Mouse (Mus musculus): ENCODE results near the gene Rapgef1.

Gene Rapgef1

DNA sequence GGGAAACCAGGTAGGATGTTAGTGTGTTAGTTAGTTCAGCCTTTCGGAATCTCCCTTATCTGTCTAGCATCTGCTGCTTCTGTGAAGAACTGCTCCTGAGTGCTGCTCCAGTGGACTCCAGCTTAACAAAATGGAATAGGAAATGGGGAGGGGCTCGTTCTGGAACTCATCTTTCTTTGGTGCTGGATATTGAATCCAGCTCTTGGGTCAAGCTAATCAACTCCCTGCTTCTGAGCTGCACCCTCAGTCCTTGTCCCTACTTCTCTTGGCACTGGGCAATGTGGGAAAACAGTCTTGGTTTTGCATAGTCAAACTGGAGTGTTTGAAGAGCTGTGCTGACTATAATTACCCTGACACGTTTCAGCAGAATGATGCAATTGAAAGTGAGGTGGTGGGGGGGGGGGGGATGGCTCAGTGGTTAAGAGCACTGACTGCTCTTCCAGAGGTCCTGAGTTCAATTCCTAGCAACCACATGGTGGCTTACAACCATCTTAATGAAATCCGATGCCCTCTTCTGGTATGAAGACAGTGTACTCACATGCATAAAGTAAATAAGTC is 25.6 kb downstream of the Rapgef1 start:
- no peak for DNase-seq (ENCODE audit: low spot score)

DNA sequence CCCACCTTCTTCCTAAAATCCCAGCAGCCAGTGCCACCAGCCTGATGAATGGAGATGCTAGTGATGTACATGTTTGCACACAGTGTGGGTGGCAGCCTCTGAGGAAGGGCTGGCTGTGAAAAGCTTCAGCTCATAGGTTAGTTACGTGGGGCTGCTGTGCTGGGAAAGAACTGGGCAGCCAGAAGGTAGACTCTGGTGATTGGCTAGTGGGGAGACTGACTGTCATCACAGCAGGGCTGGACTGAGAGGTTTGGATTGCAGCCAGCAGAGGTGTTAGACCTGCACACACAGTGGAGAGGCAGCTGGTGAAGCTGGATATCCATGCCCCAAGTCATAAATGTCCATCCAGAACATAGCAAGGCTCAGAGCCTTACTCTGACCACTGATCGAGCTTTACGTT is 27.1 kb downstream of the Rapgef1 start:
- DNase-seq (ENCODE audit: low spot score), result no peak

DNA sequence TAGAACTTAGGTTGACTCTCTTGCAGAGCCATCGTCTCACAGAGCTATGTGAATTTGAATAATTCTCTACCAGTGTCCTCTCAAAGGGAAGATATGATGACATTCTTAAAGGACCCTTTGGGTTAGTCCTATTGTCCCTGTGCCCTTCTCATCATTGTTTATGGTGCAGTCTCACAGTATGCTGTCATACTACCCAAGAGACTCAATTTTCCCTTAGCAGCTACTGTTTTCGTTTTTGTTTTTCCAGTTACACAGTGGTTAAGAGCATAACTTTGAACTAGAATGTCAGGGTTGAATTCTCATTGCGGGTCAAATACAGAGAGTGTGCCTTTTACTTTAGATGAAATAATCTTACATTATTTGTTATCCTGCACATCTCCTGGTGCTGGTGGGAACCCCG is 27.6 kb downstream of the Rapgef1 start:
- DNase-seq (ENCODE audit: low spot score), result no peak

DNA sequence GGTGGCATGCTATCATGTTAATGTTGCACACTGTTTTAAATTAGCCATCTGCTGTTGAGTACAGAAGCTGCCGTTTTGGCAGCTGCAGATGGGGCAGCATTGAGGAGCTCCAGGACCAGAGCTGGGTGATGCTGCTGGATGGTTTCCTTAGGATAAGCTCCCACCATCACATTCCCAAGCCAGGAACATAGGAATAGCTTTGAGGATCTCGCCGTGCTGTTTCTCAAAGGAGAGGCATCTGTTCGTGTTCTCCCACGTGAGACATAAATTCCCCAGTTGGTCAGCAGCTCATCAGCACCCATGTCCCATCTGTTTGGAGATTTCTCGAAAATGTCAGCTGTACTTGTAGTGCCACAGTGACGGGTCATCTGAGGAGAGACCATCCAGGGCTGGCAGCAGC is 28.3 kb downstream of the Rapgef1 start:
- no peak for DNase-seq (ENCODE audit: low spot score)

DNA sequence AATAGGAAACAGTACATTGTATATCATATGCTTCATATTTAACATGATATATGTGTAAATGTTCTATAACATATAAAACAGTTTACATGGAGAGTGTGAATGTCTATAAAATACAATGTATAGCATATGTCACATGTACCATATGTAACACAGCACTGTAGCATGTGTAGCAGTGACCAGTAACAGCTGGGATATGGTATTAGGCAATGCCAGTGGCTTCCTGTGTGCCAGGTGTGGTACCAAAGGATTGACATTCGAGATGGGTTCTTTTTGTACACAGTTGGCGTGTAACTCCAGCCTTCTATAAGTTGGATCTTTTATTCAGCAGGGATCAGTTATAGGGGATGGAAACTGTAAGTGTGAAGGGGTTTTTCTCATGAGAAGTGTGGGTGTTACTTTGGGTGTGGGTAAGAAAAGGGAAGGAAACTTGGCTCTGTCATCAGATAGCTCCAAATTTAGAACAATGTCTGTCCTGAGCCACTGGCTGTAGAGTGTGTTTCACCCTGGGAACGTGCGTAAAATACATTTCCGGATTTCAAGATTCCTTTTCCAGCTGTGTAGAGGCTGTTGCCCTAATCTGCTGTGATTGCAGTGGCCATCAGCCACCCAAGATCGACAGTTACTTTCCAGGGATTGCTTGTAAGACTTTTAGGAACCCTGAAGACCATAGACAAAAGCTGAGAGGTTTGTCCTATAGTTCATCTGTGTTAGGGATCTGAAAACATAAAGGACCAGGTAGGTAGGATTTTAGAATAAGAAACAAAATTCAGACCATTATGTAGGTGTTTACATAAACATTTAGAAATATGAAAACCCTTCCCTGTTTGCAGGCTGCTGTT is 29.7 kb downstream of the Rapgef1 start:
- no peak for DNase-seq (ENCODE audit: low spot score)

DNA sequence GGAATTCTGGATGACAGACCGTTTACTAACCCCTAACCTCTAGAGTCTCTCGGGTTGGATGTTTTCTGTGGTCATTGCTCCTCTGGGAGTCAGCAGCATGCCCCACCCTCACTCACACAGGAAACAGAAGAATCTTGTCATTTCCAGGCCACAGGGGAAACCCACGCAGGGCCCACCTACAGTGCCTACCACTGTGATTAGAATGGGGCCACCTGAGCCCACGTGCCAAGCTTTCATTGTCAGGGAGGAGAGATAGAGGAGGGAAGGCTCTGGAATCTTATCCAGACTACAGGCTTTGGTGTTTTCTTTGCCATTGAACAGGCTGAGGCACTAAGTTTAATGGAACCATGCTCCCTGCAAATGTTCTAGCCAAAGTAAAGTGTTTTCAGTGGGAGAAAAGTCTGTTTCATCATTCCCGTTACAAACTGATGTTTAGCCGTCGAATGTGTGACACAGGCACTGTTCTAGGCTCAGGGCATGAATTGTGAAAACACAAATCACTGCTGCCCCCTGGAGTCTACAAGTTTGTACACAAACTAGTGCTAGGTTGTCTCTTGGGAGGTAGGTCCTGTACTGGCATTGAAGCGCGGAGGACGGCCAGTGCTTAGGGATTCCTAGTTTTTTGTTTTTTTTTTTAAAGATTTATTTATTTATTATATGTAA is 30.4 kb downstream of the Rapgef1 start:
- DNase-seq (ENCODE audit: low spot score), result peak; percentile 43

DNA sequence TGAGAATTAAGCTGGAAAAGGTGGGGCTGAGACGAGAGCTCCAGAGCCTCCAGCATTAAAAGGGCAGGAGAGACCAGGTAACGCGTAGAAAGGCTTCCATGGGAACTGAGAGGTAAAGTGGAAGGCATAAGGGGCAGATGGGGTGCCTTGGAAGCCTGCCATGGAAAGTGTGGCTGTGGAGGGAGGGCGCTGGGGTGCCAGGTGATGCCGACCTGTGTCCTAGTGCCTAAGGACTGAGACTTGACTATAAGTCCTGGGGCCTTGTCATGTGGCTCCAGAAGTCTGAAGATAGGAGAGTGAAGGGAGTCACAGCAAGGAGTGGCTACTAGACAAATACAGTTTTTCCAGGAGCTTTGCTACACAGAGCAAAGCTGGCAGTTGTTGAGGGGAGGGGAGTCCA is 32.4 kb downstream of the Rapgef1 start:
- DNase-seq (ENCODE audit: low spot score), result no peak

DNA sequence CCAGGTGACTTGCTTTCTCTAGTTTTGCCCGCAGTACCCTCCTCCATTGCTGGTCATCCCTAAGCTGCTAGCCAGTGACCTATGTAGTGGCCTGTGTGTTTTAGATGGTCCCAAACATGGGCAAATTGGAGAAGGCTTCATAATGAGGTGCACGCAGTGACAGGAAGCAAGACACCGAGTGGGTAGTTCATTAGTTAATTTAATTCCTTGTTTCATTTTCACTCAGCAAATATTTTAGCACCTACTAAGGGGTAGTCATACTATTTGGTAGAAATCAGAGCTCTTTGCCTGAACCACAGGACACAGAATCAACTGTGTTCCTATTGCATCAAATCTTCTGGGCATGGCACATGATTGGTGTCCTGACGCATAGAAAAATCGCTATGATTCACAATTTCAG is 35.9 kb downstream of the Rapgef1 start:
- DNase-seq (ENCODE audit: low spot score), result no peak

DNA sequence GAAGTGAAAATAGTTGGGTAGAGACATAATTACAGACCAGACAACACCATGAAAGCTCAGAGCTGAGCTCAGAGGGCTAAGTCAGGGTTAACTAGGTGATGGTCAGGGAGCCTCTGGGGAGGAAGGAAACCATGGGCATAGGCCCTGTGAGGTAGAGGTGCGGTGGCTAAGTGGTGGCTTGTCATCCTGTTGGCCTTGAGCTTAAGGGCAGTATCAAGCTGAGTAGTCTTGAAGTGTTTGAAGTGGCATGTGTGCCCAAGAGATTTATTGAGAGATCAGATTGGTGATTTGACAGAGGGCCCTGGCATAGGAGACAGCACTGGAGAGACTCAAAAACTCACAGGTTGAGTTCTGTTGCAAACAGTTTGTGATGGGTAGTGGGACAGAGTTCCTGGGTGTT is 36.6 kb downstream of the Rapgef1 start:
- DNase-seq (ENCODE audit: low spot score), result no peak

DNA sequence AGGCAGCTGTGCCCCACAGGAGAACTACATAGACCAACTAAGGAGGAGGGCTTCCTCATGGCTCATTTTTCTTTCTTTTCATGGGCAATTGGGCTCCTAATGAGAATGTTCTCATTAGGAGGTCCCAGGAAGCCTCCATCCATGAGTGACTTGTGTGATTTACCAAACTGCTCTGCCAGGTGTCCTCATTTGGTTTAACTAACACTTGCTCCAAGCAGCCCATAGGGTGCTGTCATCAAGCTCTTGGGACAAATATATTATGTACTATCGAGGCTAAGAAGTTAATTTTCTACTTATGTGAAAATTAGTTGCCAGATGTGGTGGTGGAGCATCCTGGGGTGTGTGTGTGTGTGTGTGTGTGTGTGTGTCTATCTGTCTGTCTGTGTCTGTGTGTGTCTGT is 37.6 kb downstream of the Rapgef1 start:
- no peak for DNase-seq (ENCODE audit: low spot score)

DNA sequence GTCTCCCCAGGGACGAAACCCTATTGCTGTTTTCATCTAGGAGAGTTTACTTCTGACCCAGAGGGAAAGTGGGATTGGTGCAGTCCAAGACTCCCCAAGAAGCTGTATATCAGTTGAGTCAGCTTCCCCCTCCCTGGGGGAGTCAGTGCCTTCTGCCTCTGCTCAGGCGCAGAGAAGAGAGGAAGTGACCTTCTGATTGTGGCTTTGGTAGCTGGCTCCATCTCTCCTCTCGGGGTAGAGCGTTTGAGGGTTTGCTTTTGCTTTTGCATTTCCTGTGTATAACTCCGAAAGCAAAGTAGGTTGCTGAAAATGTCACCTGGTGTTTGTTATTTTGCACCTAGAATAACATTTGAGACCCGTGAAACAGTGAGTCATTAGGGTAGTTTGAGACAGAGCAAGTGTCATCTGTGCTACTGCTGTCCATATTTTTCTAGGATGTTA is 42.3 kb downstream of the Rapgef1 start:
- DNase-seq (ENCODE audit: low spot score), result no peak

DNA sequence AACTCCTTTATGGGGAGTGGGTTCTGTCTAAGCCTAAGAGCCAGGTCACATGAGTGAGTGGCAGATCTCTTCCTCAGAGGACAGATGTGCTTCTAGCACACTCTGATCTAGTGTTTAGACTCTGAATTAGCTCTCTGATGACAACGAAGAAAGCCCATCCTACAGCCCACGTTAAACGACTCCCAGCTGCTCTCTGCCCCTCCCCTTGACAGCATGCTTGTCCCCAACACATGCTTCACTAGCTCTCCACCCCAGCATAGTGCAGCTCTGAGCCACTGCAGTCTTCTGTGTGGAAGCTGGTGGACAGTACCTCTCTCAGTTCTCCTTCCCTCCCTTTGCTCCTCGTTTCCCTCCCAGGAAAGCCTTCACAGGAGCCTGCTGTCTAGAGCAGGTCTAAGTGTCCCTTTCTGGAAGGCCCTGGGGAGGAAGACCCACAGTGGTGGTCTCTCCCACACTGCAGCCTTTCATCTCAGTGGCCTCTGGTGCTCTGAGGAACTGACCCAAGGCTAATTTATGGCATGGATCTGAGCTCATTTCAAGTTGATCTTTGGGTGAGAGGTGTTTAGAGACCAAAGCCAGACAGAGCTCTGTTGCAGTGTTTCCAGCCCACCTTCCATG is 43.8 kb downstream of the Rapgef1 start:
- no peak for DNase-seq (ENCODE audit: low spot score)

DNA sequence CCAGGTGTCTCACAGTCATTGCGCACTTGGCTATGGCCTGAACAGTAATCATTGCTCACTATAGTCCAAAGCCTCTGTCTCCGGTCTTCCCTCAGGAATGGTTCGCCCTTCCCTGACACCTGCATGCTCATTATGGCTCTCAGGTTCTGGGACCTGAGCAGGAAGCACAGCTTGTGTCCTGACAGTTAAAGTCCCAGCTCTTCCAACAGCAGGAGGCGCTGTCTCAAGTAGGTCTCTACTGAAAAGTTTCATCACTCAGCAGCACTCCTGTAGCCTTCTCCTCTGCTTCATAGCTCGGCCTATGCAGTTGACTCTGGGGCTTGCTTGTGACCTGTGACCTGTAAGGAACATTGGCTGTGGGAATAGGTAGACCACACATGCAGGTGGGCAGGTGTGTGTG is 45.9 kb downstream of the Rapgef1 start:
- DNase-seq (ENCODE audit: low spot score), result no peak

DNA sequence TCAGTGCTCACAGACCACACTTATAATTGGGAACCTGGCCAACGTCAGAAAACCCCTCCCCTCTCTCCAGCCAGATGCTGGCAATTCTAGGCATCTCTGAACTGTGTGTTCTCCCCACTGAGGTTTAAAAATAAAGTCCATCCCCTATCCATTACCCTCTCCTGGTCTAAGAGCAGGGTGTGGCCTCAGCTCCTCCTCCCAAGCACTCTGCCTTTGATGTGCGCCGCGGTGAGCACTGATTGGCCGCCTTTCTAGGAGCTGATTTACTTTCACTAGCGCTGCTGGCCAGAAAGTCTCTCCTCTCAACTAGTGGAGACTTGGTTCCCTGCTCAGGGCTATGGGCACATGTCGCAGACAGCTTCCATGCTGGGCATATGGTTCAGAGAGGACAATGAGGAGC is 47.1 kb downstream of the Rapgef1 start:
- DNase-seq (ENCODE audit: low spot score), result no peak

DNA sequence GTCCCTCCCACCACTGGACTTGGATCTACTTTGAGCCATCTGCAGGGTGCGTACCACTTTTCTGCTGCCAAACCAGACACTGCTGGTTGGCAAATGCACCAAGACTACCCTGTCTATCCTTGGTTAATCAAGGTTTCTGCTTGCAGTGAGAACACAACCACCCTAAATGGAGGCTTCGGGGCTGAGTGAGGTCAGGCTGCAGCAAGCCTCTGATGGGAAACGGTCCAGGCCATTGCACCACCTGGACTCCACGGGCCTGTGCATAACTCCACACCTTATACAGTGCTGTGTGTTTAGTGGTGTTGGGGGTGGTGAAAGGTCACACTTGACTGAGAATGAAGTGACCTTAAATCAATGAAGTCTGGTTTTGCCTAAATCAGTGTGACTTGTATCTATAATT is 47.6 kb downstream of the Rapgef1 start:
- no peak for DNase-seq (ENCODE audit: low spot score)

DNA sequence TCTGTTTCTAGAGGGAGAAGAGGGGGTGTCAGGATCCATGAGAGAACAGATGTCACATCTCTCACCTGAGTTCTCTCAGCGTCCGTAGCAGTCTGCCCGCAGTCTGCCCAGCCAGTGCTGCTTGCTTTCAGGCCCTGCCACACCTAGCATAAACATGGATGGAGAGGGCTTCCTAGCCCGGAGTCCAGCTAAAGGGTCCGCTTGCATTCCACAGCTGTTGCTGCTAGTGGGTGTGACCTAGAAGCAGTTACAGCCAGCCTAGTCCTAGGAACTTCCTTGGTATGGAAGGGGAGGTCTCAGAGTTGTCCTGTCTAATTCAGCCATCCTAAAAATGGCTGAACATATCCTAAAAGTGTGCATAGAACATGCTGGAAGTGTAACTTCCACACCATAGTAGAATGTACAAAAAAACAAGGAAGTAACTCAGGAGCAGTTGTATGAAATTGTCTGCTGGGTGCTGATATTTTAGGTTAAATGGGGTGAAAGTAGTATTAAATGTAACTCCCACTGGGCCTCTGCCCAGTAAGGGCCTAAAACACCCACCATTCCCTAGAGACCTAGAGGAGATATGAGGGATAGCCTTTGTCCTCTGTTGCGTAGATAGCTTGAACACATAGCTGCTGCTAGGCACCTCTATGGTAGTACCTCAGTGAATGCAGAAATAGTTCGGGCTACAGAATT is 48.6 kb downstream of the Rapgef1 start:
- no peak for DNase-seq (ENCODE audit: low spot score)

DNA sequence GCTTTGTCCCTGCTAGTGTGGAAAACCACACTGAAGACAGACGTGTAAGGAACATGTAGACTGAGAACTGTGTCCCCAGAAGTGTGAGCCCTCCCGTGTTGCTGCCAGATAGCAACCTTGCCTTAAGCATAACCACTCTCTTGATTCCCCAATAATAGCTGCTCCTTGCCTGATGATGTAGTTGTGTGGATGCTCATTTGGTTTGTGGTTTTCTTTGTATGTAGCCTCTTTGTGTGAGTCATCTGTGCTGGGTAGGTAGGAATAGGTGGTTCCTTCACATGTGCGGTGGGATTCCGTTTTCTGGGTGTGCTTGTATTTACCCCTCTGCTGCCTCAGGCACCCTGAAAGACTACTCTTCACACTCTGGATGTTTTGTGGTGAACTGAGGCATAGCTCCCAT is 49.4 kb downstream of the Rapgef1 start:
- DNase-seq (ENCODE audit: low spot score), result no peak

DNA sequence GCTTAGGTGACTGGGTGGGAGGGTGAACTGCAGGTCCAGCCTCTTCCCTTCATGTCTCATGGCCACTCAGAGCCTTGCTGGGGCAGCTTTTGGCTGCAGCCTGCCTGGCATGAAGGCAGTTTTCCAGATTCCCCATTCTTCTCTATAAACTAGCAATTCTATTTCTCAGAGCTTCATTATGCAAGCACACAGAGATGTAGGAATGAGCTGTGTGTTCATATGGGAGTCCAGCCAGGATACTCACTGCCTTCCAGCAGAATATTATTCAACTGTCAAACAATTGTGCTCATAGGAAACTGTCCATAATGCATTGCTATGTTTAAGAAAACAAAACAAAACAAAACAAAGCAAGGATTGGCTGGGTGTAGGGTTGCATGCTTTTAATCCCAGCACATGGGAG is 50.2 kb downstream of the Rapgef1 start:
- no peak for DNase-seq (ENCODE audit: low spot score)

DNA sequence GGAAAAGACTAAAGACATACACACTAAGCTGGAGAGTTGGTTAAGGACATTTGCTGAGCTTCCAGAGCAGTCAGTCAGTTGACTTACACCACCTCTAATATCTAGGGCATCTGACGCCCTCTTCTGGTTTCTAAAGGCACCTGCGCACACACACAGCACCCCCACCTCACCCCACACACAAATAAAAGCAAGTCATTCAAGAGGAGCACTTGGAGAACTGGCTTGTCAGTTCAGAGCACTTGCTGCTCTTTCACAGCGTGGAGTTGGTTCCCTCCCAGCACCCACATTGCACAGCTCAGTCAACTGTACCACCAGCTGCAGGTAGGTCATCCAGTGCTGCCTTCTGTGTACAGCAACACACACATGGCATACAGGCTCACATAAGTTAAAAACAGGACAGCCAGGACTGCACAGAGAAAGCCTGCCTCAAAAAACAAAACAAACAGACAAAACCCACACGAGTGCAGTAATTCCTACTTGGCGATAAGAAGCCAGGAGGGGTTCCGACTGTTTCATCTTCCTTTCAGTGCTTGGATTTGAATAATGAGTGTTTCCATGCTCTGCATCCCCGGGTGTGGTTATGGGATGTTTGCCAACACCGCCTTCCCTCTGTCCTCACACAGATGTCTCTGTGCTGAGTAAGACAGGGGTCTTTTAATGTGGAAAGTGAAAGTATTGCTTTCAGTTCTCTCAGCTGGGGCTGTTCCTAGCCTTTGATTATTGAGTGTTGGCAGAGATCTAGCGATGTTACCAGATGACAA is 50.9 kb downstream of the Rapgef1 start:
- DNase-seq (ENCODE audit: low spot score), result peak; percentile 58

DNA sequence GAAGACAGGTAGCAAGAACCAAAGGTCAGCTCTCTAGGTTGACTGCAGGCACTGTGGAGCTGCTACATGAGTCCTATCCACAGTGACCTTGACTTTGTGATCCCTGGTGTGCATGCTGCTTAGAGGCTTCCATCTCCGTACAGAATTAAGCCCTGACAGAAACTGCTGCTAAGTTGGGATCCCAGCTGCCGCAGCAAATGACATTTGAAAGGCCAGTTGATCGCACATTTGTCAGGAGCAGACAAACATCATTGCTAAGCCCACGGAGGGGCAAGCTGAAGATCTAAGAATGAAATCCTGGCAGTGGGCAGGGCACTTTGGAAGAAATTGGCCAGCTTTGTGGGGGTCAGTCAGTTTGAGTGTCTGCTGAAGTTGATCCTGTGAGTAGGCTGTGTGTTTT is 51.9 kb downstream of the Rapgef1 start:
- no peak for DNase-seq (ENCODE audit: low spot score)

DNA sequence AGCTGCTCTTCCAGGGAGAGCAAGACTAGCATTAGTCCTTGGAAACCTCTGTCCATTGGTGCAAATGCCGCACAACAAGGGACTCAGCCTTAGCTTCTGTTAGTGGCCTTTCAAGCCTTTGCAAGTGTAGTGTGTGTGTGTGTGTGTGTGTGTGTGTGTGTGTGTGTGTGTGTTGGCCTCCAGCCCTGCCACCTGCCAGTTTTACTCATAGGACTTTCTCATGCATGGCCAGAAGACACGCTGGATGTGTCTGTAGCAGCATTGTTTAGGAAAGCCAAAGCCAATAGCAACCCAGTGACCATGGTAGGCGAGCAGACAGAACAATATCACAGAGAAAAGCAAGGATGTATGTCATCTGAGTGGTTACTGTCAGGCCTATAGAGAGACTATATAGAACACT is 52.3 kb downstream of the Rapgef1 start:
- DNase-seq (ENCODE audit: low spot score), result no peak

All from layer of hippocampus, adult 9-10 months (tissue).